Mouse (Mus musculus): ENCODE data around the gene Tpm3. TPM values are rescaled to one million over a fixed set of nuclear protein-coding genes. Genes with fewer than 3 reads are reported as not detected.

Gene Tpm3
- polyA plus RNA-seq, 1 experiment from 2014 or later, result 496 TPM

GRCm38 (mm10) chr3:90076921-90077716 is 4.7 kb downstream of the Tpm3 start:
- H3K4me2 ChIP-seq, result peak overlapping the region; percentile 21; the same call in 1 of the 2 replicates

GRCm38 (mm10) chr3:90078224-90078623 is 5.8 kb downstream of the Tpm3 start:
- H3K4me1 ChIP-seq, result peaks cover 43% of the 10 kb centered on the region
- 57% methylated on average over 5 of the region's 5 CpGs for WGBS
- H3K9me3 ChIP-seq, result no peaks in the 10 kb centered on the region
- no peak for ATAC-seq (ENCODE audit: low FRiP score)
- H3K9ac ChIP-seq, result no peak overlapping the region
- H3K4me3 ChIP-seq (replicated peaks), result no peak overlapping the region
- no peak overlapping the region for H3K4me2 ChIP-seq
- no peak overlapping the region for H3K27ac ChIP-seq
- H3K27me3 ChIP-seq, result no peaks in the 10 kb centered on the region
- no peaks in the 10 kb centered on the region for H3K36me3 ChIP-seq (replicated peaks)

More at GRCm38 (mm10) chr3:90076921-90077716, 4.7 kb downstream of the Tpm3 start:
- 11% methylated on average over 5 of the region's 5 CpGs for WGBS
- Histone ChIP-seq H3K4me3 (replicated peaks) (0 out of 2 replicates have a peak overlapping the region, but pooled peaks have one; percentile 5), H3K27me3 (no peaks in the 10 kb centered on the region), H3K9me3 (no peaks in the 10 kb centered on the region), H3K27ac (no peak overlapping the region), H3K9ac (no peak overlapping the region), H3K4me1 (peaks cover 32% of the 10 kb centered on the region), H3K36me3 (replicated peaks) (no peaks in the 10 kb centered on the region)
- ATAC-seq (ENCODE audit: low FRiP score), result no peak

- H3K4me2 ChIP-seq, result peak overlapping the region; percentile 92
- no peaks in the 10 kb centered on the region for H3K27me3 ChIP-seq
- H3K9me3 ChIP-seq, result no peaks in the 10 kb centered on the region
- peak; percentile 97 for ATAC-seq (ENCODE audit: low FRiP score)
- peak overlapping the region; percentile 86 for H3K4me3 ChIP-seq (replicated peaks)
- peaks cover 53% of the 10 kb centered on the region for H3K4me1 ChIP-seq
- H3K36me3 ChIP-seq (replicated peaks), result 0 out of 2 replicates have a peak, but pooled peaks cover under 1% of the 10 kb centered on the region
- under 1% methylated on average over 33 of the region's 33 CpGs for WGBS
- peak overlapping the region; percentile 84 for H3K9ac ChIP-seq
- peak overlapping the region; percentile 95 for H3K27ac ChIP-seq
These were observed 6.8 kb downstream of the Tpm3 start for GRCm38 (mm10) chr3:90079133-90079762.

- peaks cover 56% of the 10 kb centered on the region for H3K4me1 ChIP-seq
These were observed 7.5 kb downstream of the Tpm3 start for GRCm38 (mm10) chr3:90079763-90080497.

GRCm38 (mm10) chr3:90080498-90080863 is 8.0 kb downstream of the Tpm3 start:
- Histone ChIP-seq H3K4me2 (peak overlapping the region; percentile 92), H3K9me3 (no peaks in the 10 kb centered on the region), H3K36me3 (replicated peaks) (0 out of 2 replicates have a peak, but pooled peaks cover 5% of the 10 kb centered on the region), H3K27ac (peak overlapping the region; percentile 95), H3K27me3 (no peaks in the 10 kb centered on the region), H3K9ac (peak overlapping the region; percentile 84), H3K4me1 (peaks cover 56% of the 10 kb centered on the region), H3K4me3 (replicated peaks) (peak overlapping the region; percentile 86)
- 2% methylated on average over 6 of the region's 6 CpGs for WGBS
- no peak for ATAC-seq (ENCODE audit: low FRiP score)

More at GRCm38 (mm10) chr3:90079763-90080497, 7.5 kb downstream of the Tpm3 start:
- Histone ChIP-seq H3K36me3 (replicated peaks) (0 out of 2 replicates have a peak, but pooled peaks cover 5% of the 10 kb centered on the region), H3K27ac (peak overlapping the region; percentile 95), H3K4me3 (replicated peaks) (peak overlapping the region; percentile 86), H3K27me3 (no peaks in the 10 kb centered on the region), H3K9ac (peak overlapping the region; percentile 84), H3K9me3 (no peaks in the 10 kb centered on the region), H3K4me2 (peak overlapping the region; percentile 92)
- peak; percentile 71 for ATAC-seq (ENCODE audit: low FRiP score)
- under 1% methylated on average over 51 of the region's 53 CpGs for WGBS

- no peak for ATAC-seq (ENCODE audit: low FRiP score)
- H3K36me3 ChIP-seq (replicated peaks), result peaks cover 9% of the 10 kb centered on the region
- H3K4me2 ChIP-seq, result peak overlapping the region; percentile 92
- H3K4me1 ChIP-seq, result peaks cover 56% of the 10 kb centered on the region
- H3K9ac ChIP-seq, result 0 out of 2 replicates have a peak overlapping the region, but pooled peaks have one; percentile 1
- WGBS, result 80% methylated on average over 5 of the region's 5 CpGs
- H3K9me3 ChIP-seq, result no peaks in the 10 kb centered on the region
- H3K27ac ChIP-seq, result no peak overlapping the region
- H3K27me3 ChIP-seq, result no peaks in the 10 kb centered on the region
- peak overlapping the region; percentile 86 for H3K4me3 ChIP-seq (replicated peaks)
These were observed 9.2 kb downstream of the Tpm3 start for GRCm38 (mm10) chr3:90081365-90082240.

GRCm38 (mm10) chr3:90083034-90083433 is 10.6 kb downstream of the Tpm3 start:
- no peak overlapping the region for H3K4me3 ChIP-seq (replicated peaks)
- H3K4me2 ChIP-seq, result peak overlapping the region; percentile 17
- H3K4me1 ChIP-seq, result peaks cover 50% of the 10 kb centered on the region
- H3K36me3 ChIP-seq (replicated peaks), result peaks cover 22% of the 10 kb centered on the region
- no peak for ATAC-seq (ENCODE audit: low FRiP score)
- no peaks in the 10 kb centered on the region for H3K27me3 ChIP-seq
- peak overlapping the region; percentile 1; the same call in 1 of the 2 replicates for H3K9ac ChIP-seq
- 73% methylated on average over 5 of the region's 5 CpGs for WGBS
- no peaks in the 10 kb centered on the region for H3K9me3 ChIP-seq
- no peak overlapping the region; the same call in 1 of the 2 replicates for H3K27ac ChIP-seq

- Histone ChIP-seq H3K36me3 (replicated peaks) (peaks cover 29% of the 10 kb centered on the region), H3K27me3 (no peaks in the 10 kb centered on the region), H3K4me1 (peaks cover 47% of the 10 kb centered on the region), H3K4me2 (peak overlapping the region; percentile 17), H3K9me3 (no peaks in the 10 kb centered on the region), H3K9ac (peak overlapping the region; percentile 1; the same call in 1 of the 2 replicates), H3K4me3 (replicated peaks) (no peak overlapping the region), H3K27ac (peak overlapping the region; percentile 51)
- no peak for ATAC-seq (ENCODE audit: low FRiP score)
- 65% methylated on average over 3 of the region's 3 CpGs for WGBS
These were observed 11.4 kb downstream of the Tpm3 start for GRCm38 (mm10) chr3:90083698-90084324.

- H3K9me3 ChIP-seq, result no peaks in the 10 kb centered on the region
- no peak overlapping the region for H3K27ac ChIP-seq
- H3K36me3 ChIP-seq (replicated peaks), result peaks cover 39% of the 10 kb centered on the region
- no peak overlapping the region for H3K4me2 ChIP-seq
- H3K4me3 ChIP-seq (replicated peaks), result no peak overlapping the region
- WGBS, result 86% methylated on average over 4 of the region's 4 CpGs
- H3K27me3 ChIP-seq, result no peaks in the 10 kb centered on the region
- peaks cover 44% of the 10 kb centered on the region for H3K4me1 ChIP-seq
- H3K9ac ChIP-seq, result no peak overlapping the region
- no peak for ATAC-seq (ENCODE audit: low FRiP score)
These were observed 12.3 kb downstream of the Tpm3 start for GRCm38 (mm10) chr3:90084790-90085189.

- WGBS, result 90% methylated on average over 6 of the region's 6 CpGs
- H3K4me1 ChIP-seq, result peaks cover 42% of the 10 kb centered on the region
- H3K27ac ChIP-seq, result no peak overlapping the region
- H3K27me3 ChIP-seq, result no peaks in the 10 kb centered on the region
- H3K9me3 ChIP-seq, result no peaks in the 10 kb centered on the region
- no peak for ATAC-seq (ENCODE audit: low FRiP score)
- peaks cover 44% of the 10 kb centered on the region for H3K36me3 ChIP-seq (replicated peaks)
- H3K4me3 ChIP-seq (replicated peaks), result no peak overlapping the region
- H3K4me2 ChIP-seq, result no peak overlapping the region
- no peak overlapping the region for H3K9ac ChIP-seq
These were observed 12.8 kb downstream of the Tpm3 start for GRCm38 (mm10) chr3:90085281-90085680.

GRCm38 (mm10) chr3:90086068-90086467 is 13.6 kb downstream of the Tpm3 start:
- no peak overlapping the region for H3K4me2 ChIP-seq
- no peaks in the 10 kb centered on the region for H3K27me3 ChIP-seq
- WGBS, result 91% methylated on average over 5 of the region's 5 CpGs
- H3K4me3 ChIP-seq (replicated peaks), result no peak overlapping the region
- no peak overlapping the region for H3K9ac ChIP-seq
- no peak for ATAC-seq (ENCODE audit: low FRiP score)
- peaks cover 52% of the 10 kb centered on the region for H3K36me3 ChIP-seq (replicated peaks)
- no peak overlapping the region for H3K27ac ChIP-seq
- peaks cover 35% of the 10 kb centered on the region for H3K4me1 ChIP-seq
- no peaks in the 10 kb centered on the region for H3K9me3 ChIP-seq

All from forebrain, embryonic 12.5 days (tissue).